Mouse (Mus musculus): ENCODE measurements at regions not wholly inside any gene's neighbourhood (a gene's known extent, or its start where the extent isn't known, plus 50 kb on each side); places are given as distances from the start of the nearest gene placed in this dataset.

GRCm38 (mm10) chr14:48330965-48331622, 114.8 kb upstream of the Tmem260 start:
- no peak for DNase-seq (ENCODE audit: extremely low read depth, low read depth, low spot score)

DNA sequence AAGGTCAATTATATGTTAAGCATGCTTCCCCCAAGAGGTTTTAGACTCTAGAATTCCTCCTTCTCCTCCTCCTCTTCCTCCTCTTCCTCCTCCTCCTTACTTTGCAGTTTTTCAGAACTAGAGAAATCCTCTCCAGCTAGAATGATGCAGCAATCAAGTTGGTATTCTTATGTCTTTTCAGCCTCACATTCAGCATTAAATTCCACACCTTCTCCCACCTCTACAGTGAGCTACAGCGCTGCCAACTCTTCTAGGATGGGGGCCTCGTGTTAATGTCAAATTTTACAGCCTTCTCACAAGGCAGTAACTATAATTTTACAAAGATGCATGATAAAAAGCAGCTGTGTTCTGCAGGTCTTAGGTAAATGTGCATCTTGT, 114.3 kb upstream of the Tmem260 start:
- no peak for DNase-seq (ENCODE audit: extremely low read depth, low read depth, low spot score)

- no peak for DNase-seq (ENCODE audit: extremely low read depth, low read depth, low spot score)
These were observed 113.7 kb upstream of the Tmem260 start for GRCm38 (mm10) chr14:48332193-48332592.

DNA sequence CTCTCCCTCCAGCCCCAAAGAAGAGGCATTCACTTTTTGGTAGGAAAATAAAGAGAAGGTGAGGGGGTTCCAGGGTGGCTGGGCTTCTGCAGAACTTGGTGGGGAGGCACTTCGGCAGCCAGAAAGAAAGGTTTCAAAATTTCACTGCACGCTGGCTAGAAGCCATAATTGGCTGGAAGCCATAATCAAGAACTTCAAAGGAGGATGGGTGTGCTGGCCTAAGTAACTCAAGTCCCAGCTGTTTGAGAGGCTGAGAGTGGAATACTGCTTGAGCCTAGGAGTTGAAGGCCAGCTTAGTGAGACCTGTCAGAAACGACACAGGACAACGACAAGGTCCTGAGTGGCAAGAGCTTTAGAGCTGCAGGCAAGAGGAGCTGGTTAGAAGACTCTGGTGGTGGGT, 113.3 kb upstream of the Tmem260 start:
- no peak for DNase-seq (ENCODE audit: extremely low read depth, low read depth, low spot score)

GRCm38 (mm10) chr14:48334106-48334809, 111.7 kb upstream of the Tmem260 start:
- DNase-seq (ENCODE audit: extremely low read depth, low read depth, low spot score), result no peak

DNA sequence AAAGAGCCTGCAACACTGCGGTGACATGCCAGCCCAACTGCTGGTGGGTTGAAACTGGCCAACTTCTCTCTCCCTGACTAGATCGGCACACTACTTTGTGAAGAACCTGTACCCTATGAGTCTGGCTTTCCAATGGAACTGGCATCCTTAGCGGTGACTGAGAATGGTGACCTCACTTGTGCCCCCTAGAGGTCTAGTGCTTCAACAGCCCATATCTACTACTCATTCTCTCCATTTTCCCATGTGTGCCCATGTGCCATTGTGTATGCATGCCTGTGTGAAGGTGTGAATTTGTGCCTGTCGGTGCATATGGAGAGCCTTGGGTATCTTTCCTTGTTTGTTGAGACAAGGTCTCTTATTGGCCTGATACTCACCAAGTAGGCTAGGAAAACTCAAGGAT, 106.5 kb upstream of the Tmem260 start:
- DNase-seq (ENCODE audit: extremely low read depth, low read depth, low spot score), result no peak

DNA sequence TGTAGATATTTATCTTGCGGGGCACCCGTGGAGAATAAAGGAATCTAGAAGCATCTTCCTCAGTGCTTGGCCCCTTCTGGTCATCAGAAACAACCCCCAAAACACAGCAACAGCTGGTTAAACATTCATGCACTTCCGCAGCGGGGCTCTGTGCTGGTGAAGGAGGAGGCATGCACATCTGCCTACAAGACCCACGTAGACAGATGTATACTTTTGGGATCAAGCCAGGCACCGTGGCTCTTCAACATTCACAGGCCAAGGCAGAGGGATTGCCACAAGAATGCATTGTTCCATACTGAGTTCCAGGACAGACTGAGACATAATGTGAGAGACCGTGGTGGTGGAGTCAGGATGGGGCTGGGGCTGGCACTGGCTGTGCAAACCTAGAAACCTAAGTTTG, 103.0 kb upstream of the Tmem260 start:
- DNase-seq (ENCODE audit: extremely low read depth, low read depth, low spot score), result no peak

GRCm38 (mm10) chr14:48345956-48346355, 100.0 kb upstream of the Tmem260 start:
- no peak for DNase-seq (ENCODE audit: extremely low read depth, low read depth, low spot score)

GRCm38 (mm10) chr14:48349392-48350044, 96.4 kb upstream of the Tmem260 start:
- no peak for DNase-seq (ENCODE audit: extremely low read depth, low read depth, low spot score)

DNA sequence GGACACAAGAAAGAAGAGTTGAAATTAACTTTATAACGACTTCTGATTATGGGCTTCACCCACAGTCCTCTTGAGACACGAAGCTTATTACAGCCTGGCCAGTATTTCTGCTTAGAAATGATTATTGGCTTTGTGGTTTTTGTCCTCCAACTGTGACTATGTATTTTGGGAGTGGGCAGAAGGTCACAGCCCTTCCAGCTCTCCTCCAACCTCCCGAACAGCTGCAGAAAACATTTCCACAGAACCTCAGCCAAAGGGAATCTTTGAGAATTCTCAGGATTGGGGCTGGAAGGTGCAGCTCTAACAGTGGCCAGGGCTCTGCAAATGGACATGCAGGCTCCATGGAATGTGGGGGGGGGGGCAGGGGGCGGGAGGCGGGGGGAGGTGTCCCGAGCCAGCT, 94.3 kb upstream of the Tmem260 start:
- no peak for DNase-seq (ENCODE audit: extremely low read depth, low read depth, low spot score)

- DNase-seq (ENCODE audit: extremely low read depth, low read depth, low spot score), result peak; percentile 59
These were observed 93.1 kb upstream of the Tmem260 start for GRCm38 (mm10) chr14:48352825-48353224.

- DNase-seq (ENCODE audit: extremely low read depth, low read depth, low spot score), result no peak
These were observed 91.7 kb upstream of the Tmem260 start for GRCm38 (mm10) chr14:48354176-48354575.

- DNase-seq (ENCODE audit: extremely low read depth, low read depth, low spot score), result no peak
These were observed 88.5 kb upstream of the Tmem260 start for GRCm38 (mm10) chr14:48357441-48357840.

DNA sequence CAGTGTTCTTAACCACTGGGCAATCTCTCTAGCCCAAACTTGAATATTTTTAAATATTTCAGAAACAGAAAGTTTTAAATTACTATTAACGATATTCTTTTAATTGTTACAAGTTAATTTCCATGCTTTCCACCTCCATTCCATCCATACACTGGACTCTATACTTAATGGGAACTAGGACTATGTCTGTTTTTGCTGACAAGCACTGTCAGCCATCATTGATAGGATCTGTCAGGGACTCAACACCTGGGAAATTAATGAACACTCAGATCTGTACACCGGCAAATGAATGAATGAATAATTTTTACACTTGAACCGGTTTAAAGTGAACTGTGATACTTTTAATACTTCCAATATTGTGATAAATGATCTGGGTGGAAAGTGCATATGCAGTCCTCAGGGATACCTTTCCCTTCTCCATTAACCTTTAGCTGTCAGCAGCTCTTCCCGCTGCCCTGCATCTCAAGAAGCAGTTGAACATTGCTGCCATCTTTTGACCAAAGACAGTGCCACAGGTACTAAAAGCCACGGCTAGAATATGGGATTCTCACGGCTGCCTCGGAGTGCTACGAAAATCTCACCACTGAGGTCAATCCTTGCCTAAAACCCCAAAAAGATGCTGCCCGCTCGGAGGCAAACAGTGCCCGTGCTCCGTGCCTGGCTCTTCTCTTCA, 87.3 kb upstream of the Tmem260 start:
- no peak for DNase-seq (ENCODE audit: extremely low read depth, low read depth, low spot score)

DNA sequence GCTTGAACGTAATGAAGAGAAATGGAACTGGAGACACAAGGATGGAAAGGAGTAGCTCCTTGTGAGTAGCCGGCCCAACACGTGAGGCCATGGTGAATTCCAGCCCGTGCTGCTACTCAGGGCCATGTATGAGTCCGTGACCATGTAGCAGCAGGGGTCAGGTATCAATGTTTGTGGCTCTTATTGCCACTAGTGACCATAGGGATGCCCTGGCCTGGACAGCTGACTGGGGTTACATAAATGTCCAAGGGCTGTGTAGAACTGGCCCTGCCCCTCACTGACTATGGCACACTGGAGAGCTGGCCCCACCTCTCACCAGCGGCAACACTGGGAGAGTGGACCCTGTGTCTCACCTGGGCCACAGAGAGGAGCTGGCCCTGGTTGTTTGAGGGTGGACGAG, 84.1 kb upstream of the Tmem260 start:
- no peak for DNase-seq (ENCODE audit: extremely low read depth, low read depth, low spot score)

DNA sequence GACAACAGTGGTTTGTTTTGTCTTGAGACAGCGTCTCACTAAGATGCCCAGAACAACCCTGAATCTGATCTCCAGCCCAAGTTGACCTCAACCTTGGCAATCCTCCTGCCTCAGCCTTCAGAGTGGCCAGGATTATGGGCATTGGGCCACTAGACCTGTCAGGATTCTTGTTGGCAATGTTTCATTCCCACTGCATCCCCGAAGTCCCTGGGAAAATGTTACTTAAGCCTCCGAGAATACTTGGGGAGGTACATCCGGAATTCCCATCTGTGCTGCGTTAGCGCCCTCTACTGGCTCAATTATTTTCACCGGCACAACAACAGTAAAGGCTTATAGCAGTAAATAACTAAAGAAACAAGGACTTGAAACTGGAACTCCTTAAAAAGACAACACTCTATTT, 78.9 kb upstream of the Tmem260 start:
- no peak for DNase-seq (ENCODE audit: extremely low read depth, low read depth, low spot score)

GRCm38 (mm10) chr14:48370322-48370721, 75.6 kb upstream of the Tmem260 start:
- no peak for DNase-seq (ENCODE audit: extremely low read depth, low read depth, low spot score)

GRCm38 (mm10) chr14:48371766-48372165, 74.2 kb upstream of the Tmem260 start:
- peak; percentile 37 for DNase-seq (ENCODE audit: extremely low read depth, low read depth, low spot score)

DNA sequence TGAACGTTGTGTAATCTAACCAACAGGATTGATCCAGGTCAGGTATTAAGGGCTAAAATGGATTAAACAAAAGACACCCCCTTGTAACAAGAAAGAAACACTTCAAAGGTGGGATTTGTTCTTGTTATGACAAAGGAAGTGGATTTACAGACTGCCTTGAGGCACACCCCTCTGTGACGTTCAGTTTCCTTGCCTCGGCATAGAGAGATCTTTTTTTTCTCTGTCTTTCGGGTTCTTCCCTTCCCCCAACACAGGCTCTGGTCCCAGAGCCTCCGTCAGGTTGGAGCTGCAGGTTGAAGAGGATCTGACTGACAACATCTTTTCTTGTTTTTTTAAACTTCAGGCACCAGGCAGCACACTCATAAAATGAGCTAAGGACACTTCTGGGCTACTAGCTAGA, 69.8 kb upstream of the Tmem260 start:
- DNase-seq (ENCODE audit: extremely low read depth, low read depth, low spot score), result no peak
